Mouse (Mus musculus) lung, postnatal 0 days (tissue): Measurements from ENCODE around the gene Fgd2.

Source experiments
- CTCF ChIP-seq: IDR thresholded peaks from 2 replicates; pipeline ENCODE4 v1.5.1; 2016; ENCODE audit warnings: antibody characterized with exemption, mild to moderate bottlenecking
- EP300 ChIP-seq: IDR thresholded peaks from 2 replicates; pipeline ENCODE4 v1.6.1; 2016; ENCODE audit warnings: antibody characterized with exemption, mild to moderate bottlenecking, control low read depth

GRCm38 (mm10) chr17:29396056-29396799 lies 35.5 kb downstream of the Fgd2 start:
- no peak for TF ChIP-seq CTCF
- no peak for TF ChIP-seq EP300
